Comparison of ENCODE assay signal across 8 mouse cellular contexts in genomic region chr7:145110657-145111251, GRCm38 (mm10).
A peak's percentile ranks its signal among the peaks of the same experiment; 100 is the strongest.
DNase-seq lines count a peak whose midpoint lies in the region; ATAC-seq and TF ChIP-seq lines count a peak whose summit lies in the region.

No protein-coding gene starts in this region.

- no peak overlapping the region for H3K9ac ChIP-seq in midbrain, embryonic 16.5 days (ENCODE audit: low read depth, low read length)
- no peak overlapping the region for H3K9ac ChIP-seq in midbrain, embryonic 11.5 days (ENCODE audit: low read length)
- H3K9ac ChIP-seq in lung, embryonic 15.5 days: peak overlapping the region; percentile 19; the same call in 1 of the 2 replicates

- no peaks in the 10 kb centered on the region for H3K4me1 ChIP-seq in midbrain, embryonic 16.5 days (ENCODE audit: control insufficient read depth, insufficient read depth, low read length)
- no peaks in the 10 kb centered on the region for H3K4me1 ChIP-seq in midbrain, embryonic 11.5 days (ENCODE audit: control insufficient read depth, insufficient read depth, low read length)
- H3K4me1 ChIP-seq in brown adipose tissue, adult 24 weeks (ENCODE audit: control insufficient read depth, insufficient read depth, insufficient read length, low read length): peaks cover 33% of the 10 kb centered on the region
- peaks cover 48% of the 10 kb centered on the region for H3K4me1 ChIP-seq in heart, embryonic 10.5 days
- no peaks in the 10 kb centered on the region for H3K4me1 ChIP-seq in kidney, adult 2 months (ENCODE audit: control insufficient read depth, insufficient read depth, low read length)
- peaks cover 34% of the 10 kb centered on the region for H3K4me1 ChIP-seq in lung, embryonic 15.5 days

- no peak for ATAC-seq in midbrain, embryonic 16.5 days
- ATAC-seq in midbrain, embryonic 11.5 days (ENCODE audit: low FRiP score): no peak
- ATAC-seq in lung, embryonic 15.5 days (ENCODE audit: borderline replicate concordance, extremely low read depth, low FRiP score, low TSS enrichment): peak; percentile 31; the same call in 1 of the 2 replicates

- peak overlapping the region; percentile 33; the same call in 1 of the 2 replicates for H3K27ac ChIP-seq in midbrain, embryonic 16.5 days (ENCODE audit: low read length)
- H3K27ac ChIP-seq in midbrain, embryonic 11.5 days (ENCODE audit: low read depth, low read length): no peak overlapping the region
- peak overlapping the region; percentile 100 for H3K27ac ChIP-seq in brown adipose tissue, adult 24 weeks (replicated peaks; ENCODE audit: low read depth, low read length)
- peak overlapping the region; percentile 83 for H3K27ac ChIP-seq in heart, embryonic 10.5 days
- peak overlapping the region; percentile 69 for H3K27ac ChIP-seq in kidney, adult 2 months (ENCODE audit: insufficient read depth, low read depth, low read length)
- H3K27ac ChIP-seq in lung, embryonic 15.5 days: peak overlapping the region; percentile 92

- no peaks in the 10 kb centered on the region for H3K36me3 ChIP-seq in midbrain, embryonic 16.5 days (ENCODE audit: control insufficient read depth, insufficient read depth, low read length)
- H3K36me3 ChIP-seq in midbrain, embryonic 11.5 days (ENCODE audit: control insufficient read depth, insufficient read depth, low read length): no peaks in the 10 kb centered on the region
- H3K36me3 ChIP-seq in heart, embryonic 10.5 days: no peaks in the 10 kb centered on the region
- no peaks in the 10 kb centered on the region for H3K36me3 ChIP-seq in kidney, adult 2 months (ENCODE audit: control insufficient read depth, insufficient read depth, low read length)
- H3K36me3 ChIP-seq in lung, embryonic 15.5 days: no peaks in the 10 kb centered on the region

- no peak overlapping the region for H3K4me2 ChIP-seq in midbrain, embryonic 16.5 days (ENCODE audit: low read length)
- no peak overlapping the region for H3K4me2 ChIP-seq in midbrain, embryonic 11.5 days
- H3K4me2 ChIP-seq in lung, embryonic 15.5 days: peak overlapping the region; percentile 53

- no peaks in the 10 kb centered on the region for H3K27me3 ChIP-seq in midbrain, embryonic 16.5 days (ENCODE audit: control insufficient read depth, insufficient read depth, low read depth, low read length)
- H3K27me3 ChIP-seq in midbrain, embryonic 11.5 days (ENCODE audit: control insufficient read depth, insufficient read depth, low read length): no peaks in the 10 kb centered on the region
- 0 out of 2 replicates have a peak, but pooled peaks cover 2% of the 10 kb centered on the region for H3K27me3 ChIP-seq in heart, embryonic 10.5 days (ENCODE audit: insufficient read depth, poor library complexity, severe bottlenecking)
- no peaks in the 10 kb centered on the region for H3K27me3 ChIP-seq in kidney, adult 2 months (replicated peaks; ENCODE audit: control insufficient read depth, insufficient read depth, low read length)
- H3K27me3 ChIP-seq in lung, embryonic 15.5 days: no peaks in the 10 kb centered on the region

- no peak for TF ChIP-seq CTCF in kidney, adult 2 months (conservative IDR thresholded peaks at IDR 0.05; ENCODE audit: insufficient read depth, insufficient read length, low read depth, low read length)

- no peaks in the 10 kb centered on the region for H3K9me3 ChIP-seq in midbrain, embryonic 16.5 days (replicated peaks; ENCODE audit: control insufficient read depth, low read length, poor library complexity, severe bottlenecking)
- no peaks in the 10 kb centered on the region for H3K9me3 ChIP-seq in midbrain, embryonic 11.5 days (ENCODE audit: control insufficient read depth, low read length)
- no peaks in the 10 kb centered on the region for H3K9me3 ChIP-seq in heart, embryonic 10.5 days
- no peaks in the 10 kb centered on the region for H3K9me3 ChIP-seq in lung, embryonic 15.5 days

- 54% methylated on average over 10 of the region's 10 CpGs for WGBS in midbrain, embryonic 16.5 days
- 52% methylated on average over 10 of the region's 10 CpGs for WGBS in midbrain, embryonic 11.5 days
- 36% methylated on average over 10 of the region's 10 CpGs for WGBS in heart, embryonic 10.5 days
- 30% methylated on average over 10 of the region's 10 CpGs for WGBS in kidney, adult 2 months
- 17% methylated on average over 10 of the region's 10 CpGs for WGBS in lung, embryonic 15.5 days

- no peak for TF ChIP-seq POLR2A in kidney, adult 2 months (IDR thresholded peaks at IDR 0.05; ENCODE audit: low read depth, low read length)

- H3K4me3 ChIP-seq in midbrain, embryonic 16.5 days (ENCODE audit: low read depth, low read length): no peak overlapping the region
- no peak overlapping the region for H3K4me3 ChIP-seq in midbrain, embryonic 11.5 days (ENCODE audit: low read depth, low read length)
- H3K4me3 ChIP-seq in brown adipose tissue, adult 24 weeks (ENCODE audit: insufficient read depth, low read depth, low read length): peak overlapping the region; percentile 63
- H3K4me3 ChIP-seq in heart, embryonic 10.5 days: 0 out of 2 replicates have a peak overlapping the region, but pooled peaks have one; percentile 16
- H3K4me3 ChIP-seq in kidney, adult 2 months (ENCODE audit: insufficient read depth, low read depth, low read length): peak overlapping the region; percentile 13; the same call in 1 of the 2 replicates
- H3K4me3 ChIP-seq in lung, embryonic 15.5 days: 0 out of 2 replicates have a peak overlapping the region, but pooled peaks have one; percentile 0

- DNase-seq in midbrain, embryonic 11.5 days (ENCODE audit: low spot score, missing footprints): no peak
- DNase-seq in heart, embryonic 10.5 days (ENCODE audit: low spot score): no peak
- DNase-seq in kidney, adult 2 months: peak; percentile 71
- DNase-seq in spleen, postnatal 14 days (ENCODE audit: low spot score in 2 of 2): peak; percentile 16 to 19
- DNase-seq in layer of hippocampus, adult 8-10 months (ENCODE audit: low spot score in 2 of 2): no peak

Comparison
In these comparisons a context has a peak if more than half of its experiments do, and no peak if none do; other contexts are left out.
1. H3K4me3 ChIP-seq: peak in brown adipose tissue, adult 24 weeks (single experiment), heart, embryonic 10.5 days (single experiment), kidney, adult 2 months (single experiment) and lung, embryonic 15.5 days (single experiment); none in midbrain, embryonic 16.5 days (single experiment) and midbrain, embryonic 11.5 days (single experiment).
2. DNase-seq: peak in kidney, adult 2 months (single experiment) and spleen, postnatal 14 days (2 of 2); none in midbrain, embryonic 11.5 days (single experiment), heart, embryonic 10.5 days (single experiment) and layer of hippocampus, adult 8-10 months (0 of 2).